ENCODE assay signal across 24 mouse cellular contexts in the genomic region with DNA sequence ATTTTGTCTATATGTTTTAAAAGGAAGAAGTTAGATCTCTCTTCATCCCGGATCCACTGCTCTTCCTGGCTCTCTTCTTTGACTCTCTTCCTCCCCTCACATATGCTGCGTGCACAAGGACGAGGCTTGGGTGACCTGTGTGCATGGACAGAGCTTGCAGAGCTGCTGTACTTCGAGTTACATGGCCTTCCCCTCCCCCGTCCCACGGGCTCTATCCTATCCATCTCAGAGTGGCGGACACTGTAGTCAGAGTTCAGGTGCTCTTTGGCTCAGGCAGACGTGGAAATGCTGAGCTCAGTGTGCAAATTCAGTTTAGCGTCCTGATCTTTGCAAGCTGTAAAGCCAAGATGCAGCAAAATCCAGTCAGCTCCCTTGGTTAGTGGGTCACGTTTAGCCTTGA. TPM values are rescaled to one million over a fixed set of nuclear protein-coding genes. Genes with fewer than 3 reads are reported as not detected.
DNase-seq lines count a peak whose midpoint lies in the region; ATAC-seq and TF ChIP-seq lines count a peak whose summit lies in the region.
"Had no signal": no experiment of that assay in that cellular context is flagged by ENCODE, and none has a peak within 500 bp of the region (broad histone marks: within the 10 kb centered on the region; RNA-seq: fewer than 3 reads in every experiment).

No protein-coding gene starts in this region.

- peak; percentile 25 to 51 for DNase-seq in adrenal gland, postnatal 36 days
- DNase-seq in adrenal gland, postnatal 25 days, result no peak
- DNase-seq in kidney, adult 2 months, result no peak
- DNase-seq in kidney, adult 9 months, result no peak
- DNase-seq in liver, result no peak
- DNase-seq in kidney, postnatal 4 days, result peak; percentile 44 to 57
- DNase-seq in lung, adult 2 months, result no peak
- DNase-seq: cerebellum, adult 18-20 months; cerebellum, postnatal 14 days; forebrain, postnatal 0 days; heart, postnatal 36 days; thymus, postnatal 36 days had no signal

- peaks cover 55% of the 10 kb centered on the region for H3K4me1 ChIP-seq in kidney, adult 2 months (ENCODE audit: control insufficient read depth, insufficient read depth, low read length)
- peaks cover 23% of the 10 kb centered on the region for H3K4me1 ChIP-seq in liver, embryonic 16.5 days (ENCODE audit: control insufficient read depth, low read depth, low read length)
- peaks cover 22% of the 10 kb centered on the region for H3K4me1 ChIP-seq in lung, adult 2 months (ENCODE audit: control insufficient read depth, insufficient read depth, low read length)

- no peak overlapping the region for H3K4me2 ChIP-seq in liver, embryonic 16.5 days (ENCODE audit: low read depth, low read length)
- H3K4me2 ChIP-seq: embryonic facial prominence, embryonic 12.5 days; hindbrain, embryonic 14.5 days; limb, embryonic 13.5 days; liver, embryonic 15.5 days; midbrain, embryonic 12.5 days; stomach, embryonic 15.5 days had no signal

- no peak overlapping the region for H3K4me3 ChIP-seq in kidney, adult 2 months (ENCODE audit: insufficient read depth, low read depth, low read length)
- H3K4me3 ChIP-seq in liver, embryonic 16.5 days (ENCODE audit: low read depth, low read length), result no peak overlapping the region
- no peak overlapping the region for H3K4me3 ChIP-seq in lung, adult 2 months (replicated peaks; ENCODE audit: extremely low read depth, low read depth, low read length)
- H3K4me3 ChIP-seq: embryonic facial prominence, embryonic 12.5 days; limb, embryonic 13.5 days; liver, embryonic 15.5 days; midbrain, embryonic 12.5 days; stomach, embryonic 15.5 days had no signal

- TF ChIP-seq POLR2A in kidney, adult 2 months (IDR thresholded peaks at IDR 0.05; ENCODE audit: low read depth, low read length), result no peak
- no peak for TF ChIP-seq POLR2A in lung, adult 2 months (IDR thresholded peaks at IDR 0.05; ENCODE audit: borderline replicate concordance, extremely low read depth, low read depth, low read length)

- no peaks in the 10 kb centered on the region for H3K9me3 ChIP-seq in liver, embryonic 16.5 days (replicated peaks; ENCODE audit: control insufficient read depth, low read length)
- H3K9me3 ChIP-seq: embryonic facial prominence, embryonic 12.5 days; G1E; limb, embryonic 13.5 days; liver, embryonic 15.5 days; midbrain, embryonic 12.5 days; stomach, embryonic 15.5 days had no signal

- no peaks in the 10 kb centered on the region for H3K36me3 ChIP-seq in kidney, adult 2 months (ENCODE audit: control insufficient read depth, insufficient read depth, low read length)
- H3K36me3 ChIP-seq in liver, embryonic 16.5 days (ENCODE audit: control insufficient read depth, insufficient read depth), result no peaks in the 10 kb centered on the region
- H3K36me3 ChIP-seq: embryonic facial prominence, embryonic 12.5 days; G1E; liver, embryonic 15.5 days; midbrain, embryonic 12.5 days; stomach, embryonic 15.5 days had no signal

- H3K27ac ChIP-seq in kidney, adult 2 months (ENCODE audit: insufficient read depth, low read depth, low read length), result peak overlapping the region; percentile 45; the same call in 1 of the 2 replicates
- H3K27ac ChIP-seq in liver, embryonic 16.5 days (ENCODE audit: low read length), result no peak overlapping the region
- H3K27ac ChIP-seq: embryonic facial prominence, embryonic 12.5 days; hindbrain, embryonic 14.5 days; limb, embryonic 13.5 days; liver, embryonic 15.5 days; macrophage; midbrain, embryonic 12.5 days; stomach, embryonic 15.5 days had no signal

- H3K9ac ChIP-seq in liver, embryonic 16.5 days (ENCODE audit: low read depth, low read length), result no peak overlapping the region
- H3K9ac ChIP-seq: embryonic facial prominence, embryonic 12.5 days; forebrain, postnatal 0 days; hindbrain, embryonic 14.5 days; liver, embryonic 15.5 days; midbrain, embryonic 12.5 days; stomach, embryonic 15.5 days had no signal

- peak; percentile 47; the same call in 1 of the 2 replicates for ATAC-seq in liver, embryonic 16.5 days (ENCODE audit: low read depth)
- ATAC-seq: forebrain, postnatal 0 days; inflammation-experienced regulatory T-cells, adult 6 months; lung, postnatal 0 days; Patski had no signal

- TF ChIP-seq CTCF in kidney, adult 2 months (conservative IDR thresholded peaks at IDR 0.05; ENCODE audit: insufficient read depth, insufficient read length, low read depth, low read length), result no peak
- no peak for TF ChIP-seq CTCF in lung, adult 2 months (IDR thresholded peaks at IDR 0.05; ENCODE audit: insufficient read depth, low read length)

- 53% methylated on average over 10 of the region's 10 CpGs for WGBS in kidney, adult 2 months
- WGBS in liver, embryonic 16.5 days (ENCODE audit: insufficient replicate concordance), result 53% methylated on average over 10 of the region's 10 CpGs
- WGBS in lung, adult 2 months, result 69% methylated on average over 10 of the region's 10 CpGs

- no peaks in the 10 kb centered on the region for H3K27me3 ChIP-seq in kidney, adult 2 months (replicated peaks; ENCODE audit: control insufficient read depth, insufficient read depth, low read length)
- no peaks in the 10 kb centered on the region for H3K27me3 ChIP-seq in liver, embryonic 16.5 days (ENCODE audit: control insufficient read depth, insufficient read depth, low read depth, low read length)
- H3K27me3 ChIP-seq: embryonic facial prominence, embryonic 12.5 days; liver, embryonic 15.5 days; midbrain, embryonic 12.5 days; Patski; stomach, embryonic 15.5 days had no signal

RNA-seq across cellular contexts. Expression of a gene that starts 10.1 kb away (rescaled TPM):
- 10 to 100 TPM; 29.0 to 35.2 TPM for total RNA-seq in adrenal gland, postnatal 36 days (2021)
- 26.6 and 32.0 TPM in 2 replicates for total RNA-seq in adrenal gland, postnatal 25 days (2021)
- polyA plus RNA-seq in kidney, adult 2 months (2012; rRNA removed), result 18.5 and 32.0 TPM in 2 replicates
- polyA plus RNA-seq in liver, embryonic 16.5 days (2015; fragmentation: Nextera tagmentation; extraction: Ambion mirVana), result 0.83 and 1.2 TPM in 2 replicates
- 22.0 and 27.1 TPM in 2 replicates for polyA plus RNA-seq in lung, adult 2 months (2012; rRNA removed)
- polyA plus RNA-seq: G1E had no signal

Comparison
In these comparisons a context has a peak if more than half of its experiments do, and no peak if none do; other contexts are left out.
1. DNase-seq: peak in adrenal gland, postnatal 36 days (2 of 2) and kidney, postnatal 4 days (2 of 2); none in adrenal gland, postnatal 25 days (single experiment), kidney, adult 2 months (single experiment), kidney, adult 9 months (single experiment), liver (single experiment) and lung, adult 2 months (single experiment).